Mouse (Mus musculus): Measurements from ENCODE around the gene Ubl7.

GRCm38 (mm10) chr9:57870273-57870816 lies 40.4 kb upstream of the Ubl7 start:
- TF ChIP-seq CTCF (IDR thresholded peaks at IDR 0.05; ENCODE audit: extremely low read depth, insufficient read length, insufficient replicate concordance, low read depth, low read length), result no peak
- no peak for TF ChIP-seq POLR2A (IDR thresholded peaks at IDR 0.05; ENCODE audit: low read depth, low read length)

Measured in small intestine, adult 2 months (tissue).